In genomic region chr11:120259792-120260768, GRCm38 (mm10) we compare ENCODE assay signal across 8 mouse cellular contexts. TPM values are rescaled to one million over a fixed set of nuclear protein-coding genes. Genes with fewer than 3 reads are reported as not detected.
DNase-seq lines count a peak whose midpoint lies in the region; ATAC-seq lines count a peak whose summit lies in the region.
"Had no signal": no experiment of that assay in that cellular context is flagged by ENCODE, and none has a peak within 500 bp of the region (broad histone marks: within the 10 kb centered on the region; RNA-seq: fewer than 3 reads in every experiment).

No protein-coding gene starts in this region.

- H3K4me3 ChIP-seq in forebrain, embryonic 12.5 days (replicated peaks) = no peak overlapping the region
- H3K4me3 ChIP-seq in kidney, embryonic 15.5 days (replicated peaks) = no peak overlapping the region
- H3K4me3 ChIP-seq: erythroblast, embryonic 14.5 days had no signal

- ATAC-seq in forebrain, embryonic 12.5 days (ENCODE audit: low FRiP score) = no peak
- ATAC-seq in kidney, embryonic 15.5 days (replicated peaks; ENCODE audit: low FRiP score) = no peak

- H3K27me3 ChIP-seq in forebrain, embryonic 12.5 days = no peaks in the 10 kb centered on the region; the same call in 1 of the 2 replicates
- H3K27me3 ChIP-seq in kidney, embryonic 15.5 days = no peaks in the 10 kb centered on the region

- 64% methylated on average over 25 of the region's 25 CpGs for WGBS in forebrain, embryonic 12.5 days
- 68% methylated on average over 25 of the region's 25 CpGs for WGBS in kidney, embryonic 15.5 days

- H3K9ac ChIP-seq in forebrain, embryonic 12.5 days = no peak overlapping the region
- 0 out of 2 replicates have a peak overlapping the region, but pooled peaks have one; percentile 17 for H3K9ac ChIP-seq in kidney, embryonic 15.5 days

- H3K27ac ChIP-seq in forebrain, embryonic 12.5 days = peak overlapping the region; percentile 68
- 0 out of 2 replicates have a peak overlapping the region, but pooled peaks have one; percentile 69 for H3K27ac ChIP-seq in kidney, embryonic 15.5 days

- H3K4me1 ChIP-seq in forebrain, embryonic 12.5 days = peaks cover 99% of the 10 kb centered on the region
- H3K4me1 ChIP-seq in kidney, embryonic 15.5 days = peaks cover 96% of the 10 kb centered on the region

- peak; percentile 60 for DNase-seq in layer of hippocampus, adult 11-12 months (ENCODE audit: low spot score)
- DNase-seq in layer of hippocampus, adult 9-10 months (ENCODE audit: low spot score) = no peak
- DNase-seq in lung, postnatal 4 days = peak; percentile 49 to 74
- DNase-seq in spleen, postnatal 4 days (ENCODE audit: low spot score in 2 of 2) = no peak
- no peak for DNase-seq in liver

- H3K4me2 ChIP-seq in forebrain, embryonic 12.5 days = no peak overlapping the region
- no peak overlapping the region for H3K4me2 ChIP-seq in kidney, embryonic 15.5 days

- no peaks in the 10 kb centered on the region for H3K9me3 ChIP-seq in forebrain, embryonic 12.5 days
- H3K9me3 ChIP-seq in kidney, embryonic 15.5 days (replicated peaks) = no peaks in the 10 kb centered on the region

- H3K36me3 ChIP-seq in forebrain, embryonic 12.5 days (replicated peaks) = peaks cover 28% of the 10 kb centered on the region
- peaks cover 14% of the 10 kb centered on the region for H3K36me3 ChIP-seq in kidney, embryonic 15.5 days

RNA-seq across cellular contexts. Expression of gene Bahcc1, which starts 27.3 kb away (rescaled TPM):
- polyA plus RNA-seq in forebrain, embryonic 12.5 days (2016; fragmentation: Nextera tagmentation; extraction: Ambion mirVana) = 23.5 and 24.0 TPM in 2 replicates
- 11.8 and 14.1 TPM in 2 replicates for polyA plus RNA-seq in kidney, embryonic 15.5 days (2015; fragmentation: Nextera tagmentation; extraction: Ambion mirVana)

Comparison
In these comparisons a context has a peak if more than half of its experiments do, and no peak if none do; other contexts are left out.
1. DNase-seq: peak in layer of hippocampus, adult 11-12 months (single experiment) and lung, postnatal 4 days (2 of 2); none in layer of hippocampus, adult 9-10 months (single experiment), spleen, postnatal 4 days (0 of 2) and liver (single experiment).